Mouse (Mus musculus): ENCODE measurements around the gene Cog5.
"Not testable (repeated sequence)": the region's sequence is repeated elsewhere in the genome, so short reads cannot be mapped to it uniquely, and the experiment has no call there.

The Cog5 gene

GRCm38 (mm10) chr12:31654197-31654964 lies at the start of gene Cog5, which contains the start of gene Dus4l:
Gene Cog5, plus strand, starts transcription at chr12:31654869.
Gene Dus4l, minus strand, starts transcription at chr12:31654826.
- peak; percentile 93 to 94 for DNase-seq

- DNase-seq, result no peak
Measured at GRCm38 (mm10) chr12:31604894-31605293, 49.8 kb upstream of the Cog5 start.

GRCm38 (mm10) chr12:31608138-31608537 lies 46.5 kb upstream of the Cog5 start:
- DNase-seq, result no peak

GRCm38 (mm10) chr12:31613353-31613752 lies 41.3 kb upstream of the Cog5 start:
- DNase-seq, result no peak

GRCm38 (mm10) chr12:31620106-31620505 lies 34.6 kb upstream of the Cog5 start:
- DNase-seq, result no peak

- no peak for DNase-seq
Measured at GRCm38 (mm10) chr12:31625016-31625415, 29.7 kb upstream of the Cog5 start.

GRCm38 (mm10) chr12:31628396-31628795 lies 26.3 kb upstream of the Cog5 start:
- not testable (repeated sequence) for DNase-seq

GRCm38 (mm10) chr12:31633970-31634342 lies 20.7 kb upstream of the Cog5 start:
- DNase-seq, result peak; percentile 7 to 13

- peak; percentile 54 to 56 for DNase-seq
Measured at GRCm38 (mm10) chr12:31634343-31635239, 20.1 kb upstream of the Cog5 start, which contains the start of gene Bcap29. Gene Bcap29, minus strand, starts transcription at chr12:31634658.

GRCm38 (mm10) chr12:31635240-31635607 lies 19.4 kb upstream of the Cog5 start:
- no peak for DNase-seq

GRCm38 (mm10) chr12:31653611-31654010 lies 1.1 kb upstream of the Cog5 start:
- no peak for DNase-seq

GRCm38 (mm10) chr12:31654965-31655477 lies 352 bp downstream of the Cog5 start:
- no peak for DNase-seq

GRCm38 (mm10) chr12:31656841-31657240 lies 2.2 kb downstream of the Cog5 start:
- no peak for DNase-seq

GRCm38 (mm10) chr12:31665999-31666398 lies 11.3 kb downstream of the Cog5 start:
- DNase-seq, result no peak

GRCm38 (mm10) chr12:31667187-31667586 lies 12.5 kb downstream of the Cog5 start:
- no peak for DNase-seq

- DNase-seq, result no peak
Measured at GRCm38 (mm10) chr12:31686679-31687078, 32.0 kb downstream of the Cog5 start.

GRCm38 (mm10) chr12:31693278-31693677 lies 38.6 kb downstream of the Cog5 start:
- DNase-seq, result no peak

GRCm38 (mm10) chr12:31700623-31701347 lies 46.1 kb downstream of the Cog5 start:
- DNase-seq, result no peak

- DNase-seq, result no peak
Measured at GRCm38 (mm10) chr12:31701411-31701810, 46.7 kb downstream of the Cog5 start.

- DNase-seq, result no peak
Measured at GRCm38 (mm10) chr12:31703904-31704303, 49.2 kb downstream of the Cog5 start.

GRCm38 (mm10) chr12:31706168-31706567 lies 51.5 kb downstream of the Cog5 start:
- no peak for DNase-seq

GRCm38 (mm10) chr12:31707531-31707930 lies 52.9 kb downstream of the Cog5 start:
- DNase-seq, result no peak

GRCm38 (mm10) chr12:31709665-31710064 lies 55.0 kb downstream of the Cog5 start:
- DNase-seq, result no peak

Data from thymus, adult 18-20 months (tissue).